Mouse (Mus musculus): ENCODE data around the gene Clstn3.
"Not testable (repeated sequence)": the region's sequence is repeated elsewhere in the genome, so short reads cannot be mapped to it uniquely, and the experiment has no call there.

The Clstn3 gene

GRCm38 (mm10) chr6:124464305-124465271 lies at the start of gene Clstn3:
Gene Clstn3 (minus strand): TSS chr6:124464794.
- peak; percentile 83 for DNase-seq (ENCODE audit: low read depth, low spot score)

- DNase-seq (ENCODE audit: low read depth, low spot score), result peak; percentile 11
Observed at GRCm38 (mm10) chr6:124512355-124512836, 47.8 kb upstream of the Clstn3 start, which contains the start of gene C1ra. Gene C1ra (plus strand): TSS chr6:124512405.

DNA sequence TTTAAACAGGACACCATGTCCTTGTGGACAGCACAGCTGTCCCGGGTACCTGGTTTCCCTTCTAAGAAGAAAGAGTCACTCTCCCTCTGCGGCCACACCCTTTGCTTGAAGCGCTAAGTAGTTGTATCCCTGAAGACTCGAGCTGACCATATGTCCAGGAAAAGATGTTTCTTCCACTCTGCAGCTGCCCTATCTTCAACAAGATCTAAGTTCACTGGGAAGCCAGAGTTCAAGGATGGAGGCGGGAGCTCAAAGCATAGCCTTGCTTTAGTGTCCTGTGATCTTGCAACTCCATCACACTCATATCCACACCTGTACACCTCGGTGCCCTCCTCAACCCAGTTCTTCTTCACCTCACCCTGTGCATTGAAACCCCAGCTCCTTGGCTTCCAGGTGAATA lies 47.3 kb upstream of the Clstn3 start:
- DNase-seq (ENCODE audit: low read depth, low spot score), result no peak

DNA sequence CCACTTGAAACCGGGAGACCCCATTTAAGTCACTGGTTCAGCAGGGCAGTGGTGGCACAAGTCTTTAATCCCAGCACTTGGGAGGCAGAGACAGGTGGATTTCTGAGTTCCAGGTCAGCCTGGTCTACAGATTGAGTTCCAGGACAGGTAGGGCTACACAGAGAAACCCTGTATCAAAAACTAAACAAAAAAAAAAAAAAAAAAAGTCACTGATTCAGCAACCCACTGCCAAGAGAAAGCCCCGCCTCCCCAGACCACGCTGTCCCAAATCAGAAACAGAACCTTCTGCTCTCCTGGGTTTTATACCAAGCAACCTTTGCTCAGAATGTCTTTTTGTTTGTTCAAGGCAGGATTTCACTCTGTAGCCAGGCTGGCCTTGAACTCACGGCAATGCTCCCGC lies 44.6 kb upstream of the Clstn3 start:
- not testable (repeated sequence) for DNase-seq (ENCODE audit: low read depth, low spot score)

DNA sequence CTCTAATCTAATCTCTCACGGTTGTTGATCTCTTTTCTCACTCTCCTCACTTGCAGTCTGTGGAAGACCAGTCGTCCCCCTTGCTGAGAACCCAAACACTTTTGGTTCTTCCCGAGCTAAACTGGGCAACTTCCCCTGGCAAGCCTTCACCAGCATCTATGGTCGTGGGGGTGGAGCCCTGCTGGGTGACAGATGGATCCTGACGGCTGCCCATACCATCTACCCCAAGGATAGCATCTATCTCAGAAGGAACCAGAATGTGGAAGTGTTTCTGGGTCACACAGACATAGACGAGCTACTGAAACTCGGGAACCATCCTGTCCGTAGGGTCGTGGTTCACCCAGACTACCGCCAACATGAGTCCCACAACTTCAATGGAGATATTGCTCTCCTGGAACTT lies 43.7 kb upstream of the Clstn3 start:
- no peak for DNase-seq (ENCODE audit: low read depth, low spot score)

GRCm38 (mm10) chr6:124506991-124507390 lies 42.4 kb upstream of the Clstn3 start:
- DNase-seq (ENCODE audit: low read depth, low spot score), result no peak

DNA sequence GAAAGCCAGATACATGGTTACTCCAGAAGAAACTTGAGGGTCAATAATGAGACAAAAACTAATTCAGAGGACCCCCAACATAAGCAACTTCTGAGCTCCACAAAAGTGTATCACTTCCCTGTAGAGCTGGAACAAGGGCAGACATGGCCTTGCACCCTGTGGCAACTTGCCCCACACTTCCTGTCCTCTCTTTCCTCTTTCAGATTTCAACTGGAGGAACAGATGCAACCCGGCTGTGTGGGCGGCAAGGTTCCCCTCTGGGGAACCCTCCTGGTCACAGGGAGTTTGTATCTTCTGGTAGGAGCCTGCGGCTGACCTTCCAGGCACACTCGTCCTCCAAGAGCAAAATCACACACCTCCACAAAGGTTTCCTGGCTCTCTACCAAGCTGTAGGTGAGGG lies 40.4 kb upstream of the Clstn3 start:
- no peak for DNase-seq (ENCODE audit: low read depth, low spot score)

- no peak for DNase-seq (ENCODE audit: low read depth, low spot score)
Observed at GRCm38 (mm10) chr6:124502021-124502420, 37.4 kb upstream of the Clstn3 start.

- DNase-seq (ENCODE audit: low read depth, low spot score), result no peak
Observed at GRCm38 (mm10) chr6:124501473-124501872, 36.9 kb upstream of the Clstn3 start.

GRCm38 (mm10) chr6:124499914-124500566 lies 35.4 kb upstream of the Clstn3 start:
- DNase-seq (ENCODE audit: low read depth, low spot score), result no peak

GRCm38 (mm10) chr6:124496054-124496453 lies 31.5 kb upstream of the Clstn3 start:
- DNase-seq (ENCODE audit: low read depth, low spot score), result no peak

- DNase-seq (ENCODE audit: low read depth, low spot score), result no peak
Observed at GRCm38 (mm10) chr6:124493886-124494285, 29.3 kb upstream of the Clstn3 start.

DNA sequence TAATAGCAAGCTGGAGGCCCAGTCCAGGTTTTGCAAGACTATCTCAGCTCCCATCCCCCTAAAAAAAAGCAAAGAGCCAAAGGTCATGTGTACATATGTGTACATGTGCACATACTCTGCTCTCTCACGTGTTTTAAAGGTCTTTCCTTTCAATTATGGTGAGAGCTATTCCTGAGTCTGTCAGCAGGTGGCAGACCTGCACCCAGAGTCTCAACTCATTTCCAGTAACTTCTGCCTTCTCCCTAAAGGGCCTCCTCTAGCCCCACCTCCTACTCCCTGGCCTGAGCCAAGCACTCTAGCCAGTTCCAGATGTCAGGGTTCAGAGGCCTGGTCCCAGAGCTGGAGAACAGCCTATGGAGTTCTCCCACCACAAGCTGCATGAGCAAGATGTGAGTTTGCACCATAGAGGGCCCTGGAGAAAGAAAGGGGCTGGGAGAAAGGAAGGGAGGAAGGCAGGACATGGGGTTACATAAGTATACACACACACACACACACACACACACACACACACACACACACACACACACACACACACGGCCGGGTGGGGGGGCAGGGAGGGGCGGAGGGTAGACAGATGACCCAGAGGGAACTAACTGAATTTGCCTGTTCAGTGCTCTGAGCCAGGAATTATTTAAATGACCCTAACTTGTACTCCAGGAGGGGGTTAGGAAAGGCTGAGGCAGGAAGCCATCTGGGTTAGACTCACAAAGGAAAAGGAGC lies 28.4 kb upstream of the Clstn3 start, which contains the start of gene C1rl:
Gene C1rl, plus strand, starts transcription at position 272 of the 720 bp plus-strand sequence.
- peak; percentile 37 for DNase-seq (ENCODE audit: low read depth, low spot score)

GRCm38 (mm10) chr6:124491427-124491826 lies 26.8 kb upstream of the Clstn3 start:
- no peak for DNase-seq (ENCODE audit: low read depth, low spot score)

GRCm38 (mm10) chr6:124488952-124489351 lies 24.4 kb upstream of the Clstn3 start:
- no peak for DNase-seq (ENCODE audit: low read depth, low spot score)

- no peak for DNase-seq (ENCODE audit: low read depth, low spot score)
Observed at GRCm38 (mm10) chr6:124487509-124487908, 22.9 kb upstream of the Clstn3 start.

DNA sequence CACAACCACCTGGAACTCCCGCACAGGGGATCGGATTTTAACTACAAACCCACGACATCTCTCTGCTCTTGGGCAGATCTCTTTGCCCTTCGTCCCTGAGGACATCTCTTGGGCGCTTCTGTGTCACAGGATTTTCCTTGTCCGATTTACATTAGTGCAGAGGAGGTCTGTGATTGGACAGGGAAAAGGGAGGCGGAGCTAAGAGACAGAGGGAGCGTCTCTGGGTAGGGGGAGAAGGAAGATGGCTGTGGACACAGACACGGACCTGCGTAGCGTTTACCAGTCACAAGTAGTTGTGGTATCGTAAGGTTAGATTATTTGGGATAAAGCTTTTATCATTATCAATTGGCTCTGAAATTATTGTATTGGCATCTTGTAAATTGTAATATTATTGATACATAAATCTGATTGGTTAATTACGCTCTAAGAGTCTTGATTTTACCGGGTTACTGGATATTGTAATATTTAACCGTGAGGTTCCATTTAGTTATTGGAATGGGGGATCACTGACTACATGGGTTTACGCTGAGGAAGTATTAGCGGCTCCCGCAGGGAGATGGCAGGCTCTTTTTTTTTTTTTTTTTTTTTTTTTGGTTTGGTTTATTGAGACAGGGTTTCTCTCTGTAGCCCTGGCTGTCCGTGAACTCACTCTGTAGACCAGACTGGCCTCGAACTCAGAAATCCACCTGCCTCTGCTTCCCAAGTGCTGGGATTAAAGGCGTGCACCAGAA lies 21.0 kb upstream of the Clstn3 start:
- no peak for DNase-seq (ENCODE audit: low read depth, low spot score)

GRCm38 (mm10) chr6:124484851-124485250 lies 20.3 kb upstream of the Clstn3 start:
- DNase-seq (ENCODE audit: low read depth, low spot score), result no peak

- DNase-seq (ENCODE audit: low read depth, low spot score), result not testable (repeated sequence)
Observed at GRCm38 (mm10) chr6:124483831-124484230, 19.2 kb upstream of the Clstn3 start.

GRCm38 (mm10) chr6:124481571-124481970 lies 17.0 kb upstream of the Clstn3 start:
- peak; percentile 31 for DNase-seq (ENCODE audit: low read depth, low spot score)

- peak; percentile 46 for DNase-seq (ENCODE audit: low read depth, low spot score)
Observed at GRCm38 (mm10) chr6:124480295-124480694, 15.7 kb upstream of the Clstn3 start.
